Mouse (Mus musculus) embryonic fibroblast, embryonic 13.5 days (primary cell): ENCODE data around the gene Tas2r135. TPM values are rescaled to one million over a fixed set of nuclear protein-coding genes. Genes with fewer than 3 reads are reported as not detected.

ENCODE experiments used
- H3K27ac ChIP-seq: 2 replicates; pipeline ENCODE4 v1.5.1; 2012; ENCODE audit warnings: low read length, control low read depth, inconsistent platforms; ENCODE audit not compliant: insufficient read depth
- H3K4me1 ChIP-seq: 2 replicates; pipeline ENCODE4 v1.6.1; 2011; ENCODE audit warnings: low read length; ENCODE audit not compliant: control insufficient read depth, insufficient read depth
- H3K4me3 ChIP-seq: 2 replicates; pipeline ENCODE4 v1.5.1; 2011; ENCODE audit warnings: mild to moderate bottlenecking, control low read depth, low read length; ENCODE audit not compliant: insufficient read depth
- CTCF ChIP-seq: IDR thresholded peaks from 2 replicates; pipeline ENCODE4 v1.5.1; 2011; ENCODE audit warnings: mild to moderate bottlenecking, control low read depth, low read length, moderate library complexity, borderline replicate concordance; ENCODE audit not compliant: insufficient read depth
- POLR2A ChIP-seq: IDR thresholded peaks from 2 replicates; pipeline ENCODE4 v1.6.1; 2011; ENCODE audit warnings: low read depth, mild to moderate bottlenecking, control low read depth, low read length, moderate library complexity
- polyA plus RNA-seq: library from polyadenylated mRNA; stranded (reverse); fragments of >200 nt; gene quantifications from 2 replicates; pipeline ENCODE4 v1.2.4, GENCODE M21; 2011; ENCODE audit warnings: low read depth; ENCODE audit not compliant: missing spikeins, insufficient read length

Tas2r135 gene
- polyA plus RNA-seq, 1 experiment = not detected

GRCm38 (mm10) chr6:42426337-42426736 lies 21.1 kb downstream of the Tas2r135 start:
- Histone ChIP-seq H3K4me3 (no peak overlapping the region), H3K4me1 (no peaks in the 10 kb centered on the region; the same call in 1 of the 2 replicates), H3K27ac (no peak overlapping the region)
- TF ChIP-seq CTCF (no peak), POLR2A (no peak)

- no peak for TF ChIP-seq CTCF
- no peak for TF ChIP-seq POLR2A
- H3K27ac ChIP-seq = no peak overlapping the region
- H3K4me1 ChIP-seq = no peaks in the 10 kb centered on the region
- no peak overlapping the region for H3K4me3 ChIP-seq
Measured at GRCm38 (mm10) chr6:42433554-42433953, 28.3 kb downstream of the Tas2r135 start.

GRCm38 (mm10) chr6:42434446-42434845 lies 29.2 kb downstream of the Tas2r135 start, which contains the start of gene Tas2r126:
Gene Tas2r126, plus strand, starts transcription at chr6:42434535.
- Histone ChIP-seq H3K4me1 (no peaks in the 10 kb centered on the region), H3K27ac (no peak within 1 kb of the TSS), H3K4me3 (no peak within 1 kb of the TSS)
- TF ChIP-seq POLR2A (no peak), CTCF (no peak)

GRCm38 (mm10) chr6:42435490-42435889 lies 30.3 kb downstream of the Tas2r135 start:
- Histone ChIP-seq H3K27ac (no peak overlapping the region), H3K4me1 (no peaks in the 10 kb centered on the region), H3K4me3 (no peak overlapping the region)
- TF ChIP-seq POLR2A (no peak), CTCF (no peak)

GRCm38 (mm10) chr6:42441395-42441794 lies 36.2 kb downstream of the Tas2r135 start:
- Histone ChIP-seq H3K27ac (no peak overlapping the region), H3K4me3 (no peak overlapping the region), H3K4me1 (no peaks in the 10 kb centered on the region)
- TF ChIP-seq POLR2A (no peak), CTCF (no peak)

GRCm38 (mm10) chr6:42444491-42444890 lies 39.3 kb downstream of the Tas2r135 start:
- Histone ChIP-seq H3K4me3 (no peak overlapping the region), H3K27ac (no peak overlapping the region), H3K4me1 (no peaks in the 10 kb centered on the region)
- no peak for TF ChIP-seq CTCF
- TF ChIP-seq POLR2A = no peak

GRCm38 (mm10) chr6:42447381-42447780 lies 42.1 kb downstream of the Tas2r135 start:
- H3K4me3 ChIP-seq = no peak overlapping the region
- H3K4me1 ChIP-seq = no peaks in the 10 kb centered on the region
- H3K27ac ChIP-seq = no peak overlapping the region
- TF ChIP-seq POLR2A (no peak), CTCF (no peak)

Other genes with a start within 250 kb of the Tas2r135 start
- not detected in 2 replicates for gene Tas2r144, start 190.1 kb upstream of the Tas2r135 start, polyA plus RNA-seq
- 6.2 and 8.6 TPM in 2 replicates for gene Gstk1, start 159.5 kb upstream of the Tas2r135 start, polyA plus RNA-seq
- not detected in 2 replicates for gene Tmem139, start 143.5 kb upstream of the Tas2r135 start, polyA plus RNA-seq
- gene Casp2, start 140.4 kb upstream of the Tas2r135 start, polyA plus RNA-seq = 16.5 and 24.9 TPM in 2 replicates
- gene Clcn1, start 118.7 kb upstream of the Tas2r135 start, polyA plus RNA-seq = 0.38 TPM in 1 of 2 replicates, not detected in the other
- 5.7 and 6.7 TPM in 2 replicates for gene Fam131b, start 80.8 kb upstream of the Tas2r135 start, polyA plus RNA-seq
- gene Zyx, start 55.8 kb upstream of the Tas2r135 start, polyA plus RNA-seq = 250 and 305 TPM in 2 replicates
- 2.1 and 5.2 TPM in 2 replicates for gene Epha1, start 32.2 kb upstream of the Tas2r135 start, polyA plus RNA-seq
- not detected in 2 replicates for gene Tas2r143, start 5.2 kb upstream of the Tas2r135 start, polyA plus RNA-seq
- gene Tas2r126, start 29.1 kb downstream of the Tas2r135 start, polyA plus RNA-seq = not detected in 2 replicates
- gene Olfr458, start 59.8 kb downstream of the Tas2r135 start, polyA plus RNA-seq = not detected in 2 replicates
- gene Olfr457, start 70.9 kb downstream of the Tas2r135 start, polyA plus RNA-seq = not detected in 2 replicates
- not detected in 2 replicates for gene Olfr456, start 81.8 kb downstream of the Tas2r135 start, polyA plus RNA-seq
- gene Olfr455, start 142.2 kb downstream of the Tas2r135 start, polyA plus RNA-seq = not detected in 2 replicates
- not detected in 2 replicates for gene Tcaf3, start 192.3 kb downstream of the Tas2r135 start, polyA plus RNA-seq
- gene Tcaf2, start 239.8 kb downstream of the Tas2r135 start, polyA plus RNA-seq = 8.8 and 10.8 TPM in 2 replicates